Mouse (Mus musculus): ENCODE measurements around the gene Pkn1. TPM values are rescaled to one million over a fixed set of nuclear protein-coding genes. Genes with fewer than 3 reads are reported as not detected.

Gene Pkn1
- polyA plus RNA-seq, 1 experiment from 2014 or later: 30.0 TPM

Small RNAs within 50 kb of the gene (microRNA-seq; reads per million reads assigned to microRNA genes)
- gene Mir1668: not detected

Other genes starting within 250 kb of the Pkn1 start
- gene Scoc, start 240.8 kb downstream of the Pkn1 start, polyA plus RNA-seq (2016; fragmentation: Nextera tagmentation; extraction: Ambion mirVana): 171 and 176 TPM in 2 replicates
- not detected in 2 replicates for gene Olfr370, start 163.4 kb downstream of the Pkn1 start, polyA plus RNA-seq (2016; fragmentation: Nextera tagmentation; extraction: Ambion mirVana)
- gene Ndufb7, start 132.5 kb downstream of the Pkn1 start, polyA plus RNA-seq (2016; fragmentation: Nextera tagmentation; extraction: Ambion mirVana): 343 and 361 TPM in 2 replicates
- 760 and 802 TPM in 2 replicates for gene Tecr, start 91.2 kb downstream of the Pkn1 start, polyA plus RNA-seq (2016; fragmentation: Nextera tagmentation; extraction: Ambion mirVana)
- gene Dnajb1, start 91.0 kb downstream of the Pkn1 start, polyA plus RNA-seq (2016; fragmentation: Nextera tagmentation; extraction: Ambion mirVana): 60.2 and 63.0 TPM in 2 replicates
- gene Gipc1, start 46.5 kb downstream of the Pkn1 start, polyA plus RNA-seq (2016; fragmentation: Nextera tagmentation; extraction: Ambion mirVana): 182 and 186 TPM in 2 replicates
- gene Ptger1, start 32.5 kb downstream of the Pkn1 start, polyA plus RNA-seq (2016; fragmentation: Nextera tagmentation; extraction: Ambion mirVana): 0.41 and 0.66 TPM in 2 replicates
- gene Ddx39, start 16.0 kb upstream of the Pkn1 start, polyA plus RNA-seq (2016; fragmentation: Nextera tagmentation; extraction: Ambion mirVana): 141 and 142 TPM in 2 replicates
- gene Adgre5, start 42.1 kb upstream of the Pkn1 start, polyA plus RNA-seq (2016; fragmentation: Nextera tagmentation; extraction: Ambion mirVana): 14.2 and 15.7 TPM in 2 replicates
- 34.8 and 37.0 TPM in 2 replicates for gene Adgrl1, start 200.9 kb upstream of the Pkn1 start, polyA plus RNA-seq (2016; fragmentation: Nextera tagmentation; extraction: Ambion mirVana)

Measured in neural tube, embryonic 12.5 days (tissue).